Mouse (Mus musculus): ENCODE results near the gene Asb8. TPM values are rescaled to one million over a fixed set of nuclear protein-coding genes. Genes with fewer than 3 reads are reported as not detected.

The Asb8 gene
- polyA plus RNA-seq, 1 experiment from 2014 or later, result 44.4 TPM

DNA sequence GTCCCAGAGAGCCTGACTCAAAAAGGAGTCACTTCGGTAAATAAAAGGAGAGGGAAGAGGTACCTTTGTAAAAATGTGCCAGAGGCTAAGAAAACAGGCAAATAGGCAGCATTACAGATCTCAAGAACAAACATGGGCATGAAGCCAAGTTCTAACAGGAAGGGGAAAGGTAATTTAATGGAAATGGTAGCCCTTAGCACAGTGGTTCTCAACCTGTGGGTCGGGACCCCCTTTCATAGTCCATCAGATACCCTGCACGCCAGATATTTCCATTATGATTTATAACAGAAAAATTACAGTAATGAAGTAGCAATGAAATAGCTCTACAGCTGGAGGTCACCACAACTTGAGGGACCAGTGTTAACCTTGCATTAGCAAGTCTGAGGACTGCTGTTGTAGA lies 11.9 kb upstream of the Asb8 start:
- H3K27me3 ChIP-seq (ENCODE audit: control insufficient read depth, insufficient read depth, low read length), result no peaks in the 10 kb centered on the region; the same call in 1 of the 2 replicates

DNA sequence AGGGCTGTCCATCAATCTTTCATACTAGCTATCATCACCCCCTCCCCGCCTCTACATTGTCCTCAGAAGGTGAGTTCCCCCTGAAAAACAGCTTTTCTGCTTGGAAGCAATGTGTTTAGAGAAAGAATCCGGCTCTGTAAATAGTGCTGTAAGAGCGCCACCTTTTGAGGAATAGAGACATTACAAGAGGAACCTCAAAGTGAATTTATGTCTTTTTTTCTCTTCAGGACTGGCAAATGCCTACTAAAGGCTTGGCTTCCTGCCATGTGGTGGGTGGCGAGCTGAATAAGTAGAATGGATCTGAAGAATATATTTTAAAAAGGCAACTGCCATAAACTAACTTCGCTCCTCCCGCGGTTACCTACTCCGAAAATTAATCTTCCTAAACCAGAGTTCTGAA lies 8.4 kb upstream of the Asb8 start:
- Histone ChIP-seq H3K36me3 (ENCODE audit: control insufficient read depth, insufficient read depth, low read length) (no peaks in the 10 kb centered on the region), H3K4me2 (no peak overlapping the region), H3K9ac (ENCODE audit: low read length) (no peak overlapping the region), H3K27me3 (ENCODE audit: control insufficient read depth, insufficient read depth, low read length) (peaks cover 18% of the 10 kb centered on the region; the same call in 1 of the 2 replicates), H3K4me1 (ENCODE audit: control insufficient read depth, insufficient read depth, low read length) (no peaks in the 10 kb centered on the region), H3K4me3 (ENCODE audit: low read depth, low read length) (no peak overlapping the region), H3K27ac (ENCODE audit: low read depth, low read length) (no peak overlapping the region), H3K9me3 (ENCODE audit: control insufficient read depth, low read length) (no peaks in the 10 kb centered on the region)
- peak; percentile 95 for DNase-seq (ENCODE audit: low spot score, missing footprints)
- WGBS, result 44% methylated on average over 8 of the region's 8 CpGs
- ATAC-seq (ENCODE audit: low FRiP score), result no peak

More for the DNA sequence above, 11.9 kb upstream of the Asb8 start:
- Histone ChIP-seq H3K27ac (ENCODE audit: low read depth, low read length) (no peak overlapping the region), H3K4me2 (no peak overlapping the region), H3K4me3 (ENCODE audit: low read depth, low read length) (no peak overlapping the region), H3K9me3 (ENCODE audit: control insufficient read depth, low read length) (no peaks in the 10 kb centered on the region), H3K4me1 (ENCODE audit: control insufficient read depth, insufficient read depth, low read length) (no peaks in the 10 kb centered on the region), H3K36me3 (ENCODE audit: control insufficient read depth, insufficient read depth, low read length) (no peaks in the 10 kb centered on the region), H3K9ac (ENCODE audit: low read length) (no peak overlapping the region)
- no peak for DNase-seq (ENCODE audit: low spot score, missing footprints)
- no peak for ATAC-seq (ENCODE audit: low FRiP score)
- 78% methylated on average over 3 of the region's 3 CpGs for WGBS

DNA sequence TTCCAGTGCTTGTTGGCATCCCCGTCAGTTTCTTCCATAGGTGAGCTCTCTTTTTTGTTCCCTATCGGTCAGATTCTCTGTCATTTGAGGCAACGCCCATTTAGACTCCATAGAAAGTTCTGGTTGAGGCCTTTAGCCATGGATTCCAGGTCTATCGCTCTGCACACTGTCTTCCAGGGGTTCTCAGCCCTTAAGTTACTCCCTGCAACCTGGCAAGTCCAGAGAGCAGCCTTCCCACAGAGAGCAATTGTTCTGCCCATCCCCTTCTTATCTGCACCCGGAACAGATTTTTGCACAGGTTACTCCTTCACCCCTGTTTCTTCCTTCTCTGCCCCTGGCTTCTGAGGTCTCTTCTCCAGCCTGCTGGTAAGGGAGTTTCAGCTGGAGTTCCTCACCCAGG lies 6.7 kb upstream of the Asb8 start:
- no peaks in the 10 kb centered on the region for H3K4me1 ChIP-seq (ENCODE audit: control insufficient read depth, insufficient read depth, low read length)
- peaks cover 29% of the 10 kb centered on the region for H3K27me3 ChIP-seq (ENCODE audit: control insufficient read depth, insufficient read depth, low read length)
- no peak overlapping the region for H3K9ac ChIP-seq (ENCODE audit: low read length)
- no peak for ATAC-seq (ENCODE audit: low FRiP score)
- H3K27ac ChIP-seq (ENCODE audit: low read depth, low read length), result no peak overlapping the region
- 69% methylated on average over 5 of the region's 5 CpGs for WGBS
- no peak overlapping the region for H3K4me2 ChIP-seq
- no peaks in the 10 kb centered on the region for H3K36me3 ChIP-seq (ENCODE audit: control insufficient read depth, insufficient read depth, low read length)
- DNase-seq (ENCODE audit: low spot score, missing footprints), result no peak
- no peaks in the 10 kb centered on the region for H3K9me3 ChIP-seq (ENCODE audit: control insufficient read depth, low read length)
- H3K4me3 ChIP-seq (ENCODE audit: low read depth, low read length), result no peak overlapping the region

DNA sequence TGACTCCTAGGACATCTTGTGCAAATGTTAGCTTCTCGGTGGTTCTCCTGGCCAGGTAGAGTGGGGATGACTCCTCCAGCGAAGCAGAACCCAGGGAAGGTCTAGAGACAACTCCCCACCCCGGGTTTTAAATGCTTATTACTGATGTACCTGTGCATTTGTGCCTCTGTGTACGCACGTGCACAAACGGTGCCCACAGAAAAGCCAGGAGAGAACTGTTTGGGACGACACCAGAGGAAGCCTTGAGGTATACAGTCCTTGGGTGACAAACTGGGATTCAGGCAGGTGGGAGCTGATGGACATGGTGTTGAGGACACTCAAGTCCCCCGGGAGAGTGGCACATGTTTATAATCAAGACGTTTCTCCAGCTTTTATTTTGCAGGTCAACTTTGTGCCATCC lies 5.5 kb upstream of the Asb8 start:
- H3K4me3 ChIP-seq (ENCODE audit: low read depth, low read length), result no peak overlapping the region
- no peaks in the 10 kb centered on the region for H3K36me3 ChIP-seq (ENCODE audit: control insufficient read depth, insufficient read depth, low read length)
- ATAC-seq (ENCODE audit: low FRiP score) (no peak), DNase-seq (ENCODE audit: low spot score, missing footprints) (no peak)
- WGBS, result 76% methylated on average over 9 of the region's 9 CpGs
- no peaks in the 10 kb centered on the region for H3K9me3 ChIP-seq (ENCODE audit: control insufficient read depth, low read length)
- H3K4me2 ChIP-seq, result no peak overlapping the region
- peaks cover 29% of the 10 kb centered on the region for H3K27me3 ChIP-seq (ENCODE audit: control insufficient read depth, insufficient read depth, low read length)
- H3K27ac ChIP-seq (ENCODE audit: low read depth, low read length), result no peak overlapping the region
- no peak overlapping the region for H3K9ac ChIP-seq (ENCODE audit: low read length)
- H3K4me1 ChIP-seq (ENCODE audit: control insufficient read depth, insufficient read depth, low read length), result peaks cover 5% of the 10 kb centered on the region

DNA sequence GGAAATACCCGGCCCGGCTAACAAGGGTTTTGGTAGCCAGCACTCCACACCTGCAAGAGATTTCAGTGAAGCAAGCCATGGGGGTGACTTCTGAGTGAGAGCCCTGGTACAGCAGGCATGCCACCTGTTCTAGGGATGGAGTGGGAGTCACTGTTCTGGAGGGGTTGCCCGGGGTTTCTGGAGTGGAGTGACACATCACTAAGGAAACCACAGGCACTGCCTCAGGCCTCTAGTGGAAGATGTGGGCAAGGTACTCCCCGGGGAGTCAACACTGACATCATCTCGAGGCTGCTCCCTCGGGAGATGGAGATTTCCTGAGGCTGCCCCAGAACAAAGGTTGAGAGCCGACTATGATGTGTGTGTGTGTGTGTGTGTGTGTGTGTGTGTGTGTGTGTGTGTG lies 4.9 kb upstream of the Asb8 start:
- DNase-seq (ENCODE audit: low spot score, missing footprints), result no peak
- WGBS, result 49% methylated on average over 7 of the region's 7 CpGs
- H3K4me2 ChIP-seq, result peak overlapping the region; percentile 19; the same call in 1 of the 2 replicates
- H3K4me1 ChIP-seq (ENCODE audit: control insufficient read depth, insufficient read depth, low read length), result peaks cover 5% of the 10 kb centered on the region
- no peak overlapping the region for H3K27ac ChIP-seq (ENCODE audit: low read depth, low read length)
- no peak overlapping the region for H3K4me3 ChIP-seq (ENCODE audit: low read depth, low read length)
- no peaks in the 10 kb centered on the region for H3K36me3 ChIP-seq (ENCODE audit: control insufficient read depth, insufficient read depth, low read length)
- no peak for ATAC-seq (ENCODE audit: low FRiP score)
- no peaks in the 10 kb centered on the region for H3K9me3 ChIP-seq (ENCODE audit: control insufficient read depth, low read length)
- H3K9ac ChIP-seq (ENCODE audit: low read length), result no peak overlapping the region
- H3K27me3 ChIP-seq (ENCODE audit: control insufficient read depth, insufficient read depth, low read length), result peaks cover 29% of the 10 kb centered on the region

DNA sequence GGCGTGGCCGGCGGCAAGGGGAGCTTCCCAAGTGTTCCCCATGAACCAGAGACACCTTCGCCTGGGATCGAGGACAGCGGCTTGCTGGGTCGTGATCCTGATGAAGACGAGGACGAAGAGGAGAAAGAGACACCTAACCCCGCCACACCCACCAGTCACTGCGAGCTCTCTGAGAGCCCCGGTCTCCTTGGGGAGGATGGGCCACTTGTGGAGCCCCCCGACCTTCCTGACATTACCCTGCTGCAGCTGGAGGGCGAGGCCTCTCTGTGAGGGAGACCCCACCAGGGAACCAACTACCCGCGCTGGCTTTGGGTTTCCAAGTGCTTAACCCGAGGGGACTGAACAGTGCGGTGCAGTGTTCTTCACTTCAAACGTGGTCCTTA lies 3.2 kb upstream of the Asb8 start:
- ATAC-seq (ENCODE audit: low FRiP score) (no peak), DNase-seq (ENCODE audit: low spot score, missing footprints) (peak; percentile 91)
- peak overlapping the region; percentile 63 for H3K4me2 ChIP-seq
- peak overlapping the region; percentile 45 for H3K4me3 ChIP-seq (ENCODE audit: low read depth, low read length)
- no peak overlapping the region for H3K27ac ChIP-seq (ENCODE audit: low read depth, low read length)
- WGBS, result 2% methylated on average over 19 of the region's 19 CpGs
- peaks cover 5% of the 10 kb centered on the region for H3K4me1 ChIP-seq (ENCODE audit: control insufficient read depth, insufficient read depth, low read length)
- peaks cover 29% of the 10 kb centered on the region for H3K27me3 ChIP-seq (ENCODE audit: control insufficient read depth, insufficient read depth, low read length)
- no peaks in the 10 kb centered on the region for H3K9me3 ChIP-seq (ENCODE audit: control insufficient read depth, low read length)
- H3K36me3 ChIP-seq (ENCODE audit: control insufficient read depth, insufficient read depth, low read length), result no peaks in the 10 kb centered on the region
- peak overlapping the region; percentile 2; the same call in 1 of the 2 replicates for H3K9ac ChIP-seq (ENCODE audit: low read length)

DNA sequence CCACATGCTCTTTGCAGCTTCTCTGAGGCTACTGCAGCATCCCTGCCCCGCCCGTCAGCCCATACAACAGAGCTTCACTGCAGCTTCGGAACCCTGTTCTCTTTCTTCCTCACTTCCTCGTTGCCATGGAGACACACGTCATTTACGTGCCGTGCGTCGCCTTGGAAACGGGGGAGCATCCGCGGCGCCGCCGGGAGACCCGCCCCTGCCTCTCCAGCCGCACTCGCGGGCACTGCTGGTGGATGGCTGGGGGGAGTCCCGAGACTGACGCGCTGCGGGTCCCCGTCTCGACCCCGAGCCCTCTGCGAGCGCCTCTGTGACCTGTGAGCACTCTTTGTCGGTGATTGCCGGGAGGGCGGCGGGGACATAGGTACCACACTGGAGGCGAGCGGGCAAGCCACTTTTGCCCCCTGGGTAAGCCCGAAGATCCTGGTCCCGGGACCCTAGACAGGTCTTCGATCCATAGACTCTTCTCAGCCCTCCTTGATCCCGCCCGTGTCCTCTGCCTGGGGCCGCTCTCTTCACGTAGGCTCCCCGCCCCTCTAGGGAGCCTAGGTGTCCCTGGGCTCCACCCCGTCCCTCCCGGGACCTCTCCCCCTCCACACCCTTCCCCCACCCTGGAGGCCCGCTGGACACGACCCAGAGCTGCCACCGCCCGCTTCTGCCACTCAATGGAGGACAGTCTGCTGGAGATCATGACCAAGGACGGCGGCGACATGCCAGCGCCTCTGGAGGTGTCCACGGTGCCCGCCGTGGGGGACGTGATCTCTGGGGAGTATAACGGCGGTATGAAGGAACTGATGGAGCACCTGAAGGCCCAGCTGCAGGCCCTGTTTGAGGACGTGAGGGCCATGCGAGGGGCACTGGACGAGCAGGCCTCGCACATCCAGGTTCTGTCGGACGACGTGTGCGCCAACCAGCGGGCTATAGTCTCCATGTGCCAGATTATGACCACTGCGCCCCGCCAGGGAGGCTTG lies 2.5 kb upstream of the Asb8 start:
- WGBS, result under 1% methylated on average over 69 of the region's 69 CpGs
- H3K4me3 ChIP-seq (ENCODE audit: low read depth, low read length), result peak overlapping the region; percentile 45
- H3K36me3 ChIP-seq (ENCODE audit: control insufficient read depth, insufficient read depth, low read length), result no peaks in the 10 kb centered on the region
- peak overlapping the region; percentile 58 for H3K9ac ChIP-seq (ENCODE audit: low read length)
- DNase-seq (ENCODE audit: low spot score, missing footprints) (peak; percentile 98), ATAC-seq (ENCODE audit: low FRiP score) (peak; percentile 92)
- peaks cover 5% of the 10 kb centered on the region for H3K4me1 ChIP-seq (ENCODE audit: control insufficient read depth, insufficient read depth, low read length)
- H3K9me3 ChIP-seq (ENCODE audit: control insufficient read depth, low read length), result no peaks in the 10 kb centered on the region
- H3K27ac ChIP-seq (ENCODE audit: low read depth, low read length), result peak overlapping the region; percentile 85
- peak overlapping the region; percentile 63 for H3K4me2 ChIP-seq
- peaks cover 29% of the 10 kb centered on the region for H3K27me3 ChIP-seq (ENCODE audit: control insufficient read depth, insufficient read depth, low read length)

DNA sequence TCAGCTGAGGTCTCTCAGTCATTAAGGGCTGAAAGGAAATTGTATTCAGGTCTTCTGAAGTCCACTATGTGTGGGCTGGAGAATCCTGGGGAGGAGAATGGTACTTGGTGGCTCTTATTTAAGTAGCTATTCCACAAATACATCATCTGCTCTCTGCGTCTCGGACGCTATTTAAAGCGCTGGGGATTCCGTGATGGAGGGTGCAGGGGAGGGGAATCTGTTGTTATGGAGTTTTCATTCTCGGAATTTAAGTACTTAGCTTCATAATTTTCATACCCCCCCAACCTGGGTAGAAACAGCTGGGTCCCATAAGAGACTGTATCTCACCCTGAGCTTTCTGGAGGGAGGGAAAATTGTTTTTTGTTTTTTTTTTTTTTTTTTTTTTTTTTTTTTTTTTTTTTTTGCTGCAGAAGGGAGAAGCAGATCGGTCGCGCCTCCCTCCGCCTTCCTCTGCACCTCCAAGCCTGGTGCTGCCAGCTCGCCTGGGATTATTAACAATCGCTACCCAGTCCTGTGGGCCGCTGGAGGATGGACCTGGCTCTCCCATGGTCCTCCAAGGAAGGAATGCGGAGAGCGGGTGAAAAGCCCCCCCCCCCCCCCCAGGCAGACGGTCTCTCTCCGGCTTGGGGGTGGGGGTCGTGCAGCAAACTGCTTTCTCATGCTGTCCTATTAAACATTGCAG lies 1.7 kb upstream of the Asb8 start, which contains the start of gene Ccdc184:
Gene Ccdc184 (plus strand): TSS at position 196 of the 682 bp plus-strand sequence.
- peaks cover 5% of the 10 kb centered on the region for H3K4me1 ChIP-seq (ENCODE audit: control insufficient read depth, insufficient read depth, low read length)
- DNase-seq (ENCODE audit: low spot score, missing footprints), result peak; percentile 88
- peak; percentile 75 for ATAC-seq (ENCODE audit: low FRiP score)
- H3K27me3 ChIP-seq (ENCODE audit: control insufficient read depth, insufficient read depth, low read length), result peaks cover 29% of the 10 kb centered on the region
- H3K4me3 ChIP-seq (ENCODE audit: low read depth, low read length), result peak within 1 kb of the TSS; percentile 45
- peak within 1 kb of the TSS; percentile 85 for H3K27ac ChIP-seq (ENCODE audit: low read depth, low read length)
- no peaks in the 10 kb centered on the region for H3K9me3 ChIP-seq (ENCODE audit: control insufficient read depth, low read length)
- 1% methylated on average over 18 of the region's 18 CpGs for WGBS
- H3K4me2 ChIP-seq, result peak within 1 kb of the TSS; percentile 63
- H3K36me3 ChIP-seq (ENCODE audit: control insufficient read depth, insufficient read depth, low read length), result no peaks in the 10 kb centered on the region
- peak within 1 kb of the TSS; percentile 58 for H3K9ac ChIP-seq (ENCODE audit: low read length)

DNA sequence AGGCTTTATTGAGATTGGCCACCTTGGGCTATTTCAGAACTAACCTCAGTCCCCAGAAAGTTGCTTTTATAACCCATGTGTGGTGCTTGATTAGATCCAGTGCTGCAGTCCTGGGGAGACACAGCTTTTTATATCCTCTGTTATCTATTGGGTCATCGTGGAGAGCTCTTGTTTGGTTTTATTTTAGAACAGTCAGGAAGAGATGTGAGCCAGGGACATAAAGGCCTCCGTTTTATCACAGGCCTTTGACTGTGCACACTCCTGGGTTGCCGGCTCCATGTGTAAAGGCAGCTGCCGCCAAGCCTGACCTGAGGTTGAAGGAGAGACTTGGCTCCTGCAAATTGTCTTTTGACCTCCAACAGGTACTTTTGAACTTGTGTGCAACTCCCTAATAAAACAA lies 2.9 kb downstream of the Asb8 start:
- H3K4me2 ChIP-seq, result no peak overlapping the region
- H3K27ac ChIP-seq (ENCODE audit: low read depth, low read length), result no peak overlapping the region
- H3K4me3 ChIP-seq (ENCODE audit: low read depth, low read length), result no peak overlapping the region
- H3K9ac ChIP-seq (ENCODE audit: low read length), result no peak overlapping the region
- no peaks in the 10 kb centered on the region for H3K9me3 ChIP-seq (ENCODE audit: control insufficient read depth, low read length)
- ATAC-seq (ENCODE audit: low FRiP score) (no peak), DNase-seq (ENCODE audit: low spot score, missing footprints) (no peak)
- 87% methylated on average over 4 of the region's 4 CpGs for WGBS
- no peaks in the 10 kb centered on the region for H3K36me3 ChIP-seq (ENCODE audit: control insufficient read depth, insufficient read depth, low read length)
- H3K27me3 ChIP-seq (ENCODE audit: control insufficient read depth, insufficient read depth, low read length), result no peaks in the 10 kb centered on the region; the same call in 1 of the 2 replicates
- peaks cover 5% of the 10 kb centered on the region for H3K4me1 ChIP-seq (ENCODE audit: control insufficient read depth, insufficient read depth, low read length)
